Mouse (Mus musculus): ENCODE measurements around the gene Pwwp2b.

Pwwp2b gene

GRCm38 (mm10) chr7:139247881-139248614 is at the start of gene Pwwp2b:
Gene Pwwp2b, plus strand, starts transcription at chr7:139248482.
- DNase-seq = peak; percentile 72

GRCm38 (mm10) chr7:139200108-139200507 is 48.2 kb upstream of the Pwwp2b start:
- DNase-seq = peak; percentile 76

GRCm38 (mm10) chr7:139201209-139201608 is 47.1 kb upstream of the Pwwp2b start:
- DNase-seq = no peak

GRCm38 (mm10) chr7:139208023-139208772 is 40.1 kb upstream of the Pwwp2b start:
- no peak for DNase-seq

- no peak for DNase-seq
These were observed 39.5 kb upstream of the Pwwp2b start for GRCm38 (mm10) chr7:139208773-139209095.

GRCm38 (mm10) chr7:139211761-139212160 is 36.5 kb upstream of the Pwwp2b start:
- no peak for DNase-seq

- peak; percentile 97 for DNase-seq
These were observed 35.2 kb upstream of the Pwwp2b start, which contains the start of the genes Lrrc27 and Stk32c for GRCm38 (mm10) chr7:139212754-139213745. Gene Lrrc27, plus strand, starts transcription at chr7:139212988. Gene Stk32c, minus strand, starts transcription at chr7:139213307.

- DNase-seq = peak; percentile 57
These were observed 34.5 kb upstream of the Pwwp2b start for GRCm38 (mm10) chr7:139213751-139214150.

- DNase-seq = peak; percentile 61
These were observed 34.1 kb upstream of the Pwwp2b start for GRCm38 (mm10) chr7:139214160-139214559.

GRCm38 (mm10) chr7:139214596-139215340 is 33.5 kb upstream of the Pwwp2b start:
- no peak for DNase-seq

- no peak for DNase-seq
These were observed 32.8 kb upstream of the Pwwp2b start for GRCm38 (mm10) chr7:139215516-139215915.

GRCm38 (mm10) chr7:139215946-139216345 is 32.3 kb upstream of the Pwwp2b start:
- no peak for DNase-seq

- DNase-seq = no peak
These were observed 31.8 kb upstream of the Pwwp2b start for GRCm38 (mm10) chr7:139216464-139216863.

- DNase-seq = no peak
These were observed 31.2 kb upstream of the Pwwp2b start for GRCm38 (mm10) chr7:139217046-139217445.

GRCm38 (mm10) chr7:139218641-139219415 is 29.5 kb upstream of the Pwwp2b start:
- no peak for DNase-seq

- DNase-seq = no peak
These were observed 28.8 kb upstream of the Pwwp2b start for GRCm38 (mm10) chr7:139219486-139219885.

- no peak for DNase-seq
These were observed 28.0 kb upstream of the Pwwp2b start for GRCm38 (mm10) chr7:139220303-139220702.

GRCm38 (mm10) chr7:139221072-139221471 is 27.2 kb upstream of the Pwwp2b start:
- DNase-seq = no peak

- no peak for DNase-seq
These were observed 26.4 kb upstream of the Pwwp2b start for GRCm38 (mm10) chr7:139221856-139222255.

GRCm38 (mm10) chr7:139222341-139222740 is 25.9 kb upstream of the Pwwp2b start:
- no peak for DNase-seq

GRCm38 (mm10) chr7:139224070-139224469 is 24.2 kb upstream of the Pwwp2b start:
- DNase-seq = no peak
